Mouse (Mus musculus) T-helper 17 cell (primary cell): Measurements from ENCODE around the gene Ndp.

Experiments used
- in situ Hi-C, 2 experiments: fragments of 300-600 bp; cut with MboI, MseI; formaldehyde crosslinking; loops; 1 replicate in 1 of 2; 2 replicates in 1 of 2; pipeline ENCODE4 v1.15.1; 2025; ENCODE audit warnings: high pct_unique_total_duplicates in 2 of 2

The Ndp gene

GRCm38 (mm10) chrX:16911241-16911873 lies at the start of gene Ndp:
TSS of gene Ndp (minus strand) at chrX:16911774.
- in situ Hi-C loops, result no loop called here

DNA sequence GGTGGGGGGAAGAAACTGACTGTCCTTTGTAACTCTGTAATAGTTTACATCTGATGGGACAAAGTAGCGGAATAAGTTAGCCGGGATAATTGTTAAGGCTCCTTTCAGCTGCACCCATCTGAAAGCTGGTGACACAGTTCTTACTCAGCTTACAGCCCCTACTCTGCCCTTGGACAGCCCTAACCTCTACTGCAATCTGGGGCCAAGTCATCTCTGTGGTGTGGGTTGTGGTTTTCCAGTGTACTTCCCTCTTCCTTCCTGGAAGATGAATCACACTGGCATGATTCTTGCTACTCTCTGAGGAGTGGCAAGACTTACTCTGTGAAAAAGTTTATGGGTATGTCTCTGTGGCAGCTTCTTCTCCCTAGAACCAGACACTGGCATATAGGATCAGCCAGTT lies 43.2 kb upstream of the Ndp start:
- in situ Hi-C loops, result no loop called here

DNA sequence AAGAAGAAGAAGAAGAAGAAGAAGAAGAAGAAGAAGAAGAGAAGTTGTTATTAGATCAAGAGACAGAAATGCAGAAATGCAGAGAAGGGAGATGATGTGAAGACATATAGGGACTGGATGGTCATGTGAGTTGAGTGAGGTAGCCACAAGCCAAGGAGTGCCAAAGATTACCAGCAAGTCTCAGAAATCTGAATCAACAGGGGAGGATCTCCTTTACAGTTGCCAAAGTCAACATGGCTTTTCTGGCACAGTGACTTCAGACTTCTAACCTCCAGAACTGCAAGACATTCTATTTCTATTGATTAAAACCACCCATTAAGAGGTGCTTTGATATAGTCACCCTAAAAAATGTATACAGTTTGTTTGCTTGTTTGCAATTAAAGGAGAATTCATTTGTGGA lies 6.4 kb upstream of the Ndp start:
- in situ Hi-C loops, result no loop called here

GRCm38 (mm10) chrX:16913118-16913517 lies 1.5 kb upstream of the Ndp start:
- in situ Hi-C loops, result no loop called here

- in situ Hi-C loops, result no loop called here
Measured at GRCm38 (mm10) chrX:16911911-16912310, 337 bp upstream of the Ndp start.

DNA sequence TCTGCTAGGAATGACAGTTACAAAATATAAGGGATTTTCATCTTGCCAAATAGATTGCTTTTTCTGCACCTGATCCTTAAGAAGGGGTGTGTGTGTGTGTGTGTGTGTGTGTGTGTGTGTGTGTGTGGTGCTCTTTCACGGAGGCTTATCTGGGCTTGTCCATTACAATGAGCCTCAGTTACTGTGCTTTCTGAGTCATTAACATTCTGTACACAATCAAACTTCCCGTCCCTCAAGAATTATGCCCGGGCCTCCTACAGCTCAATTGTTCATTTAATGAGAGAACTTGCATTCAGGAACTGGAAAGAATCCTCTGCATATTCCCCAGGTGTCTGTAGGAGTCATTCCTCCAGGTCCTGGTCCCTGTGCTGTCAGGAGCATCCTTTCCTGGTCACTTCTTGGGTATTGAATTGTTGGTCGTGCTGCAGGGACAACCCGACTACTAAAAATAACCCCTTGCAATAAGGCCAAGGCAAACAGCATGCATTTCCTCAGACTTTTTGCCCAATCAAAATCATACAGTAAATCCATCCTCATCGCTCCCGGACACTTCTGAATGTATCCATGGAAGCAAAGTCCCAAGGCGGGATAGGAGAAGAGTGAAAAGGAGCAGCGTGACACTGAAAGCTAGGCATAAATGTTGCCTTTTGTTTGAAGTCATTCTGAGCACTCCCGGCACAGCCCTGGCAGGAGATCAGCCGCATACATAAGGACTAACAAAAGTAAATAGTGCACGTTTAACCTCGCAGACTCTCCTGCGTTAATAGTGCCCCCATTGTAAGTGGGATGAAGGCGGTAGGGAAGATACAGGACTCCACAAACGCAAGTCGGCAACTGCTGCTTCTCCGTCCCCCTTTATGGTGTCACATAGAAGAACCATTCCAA lies 1.1 kb downstream of the Ndp start:
- in situ Hi-C loops, result no loop called here

- in situ Hi-C loops, result no loop called here
Measured at GRCm38 (mm10) chrX:16908652-16909051, 2.9 kb downstream of the Ndp start.

DNA sequence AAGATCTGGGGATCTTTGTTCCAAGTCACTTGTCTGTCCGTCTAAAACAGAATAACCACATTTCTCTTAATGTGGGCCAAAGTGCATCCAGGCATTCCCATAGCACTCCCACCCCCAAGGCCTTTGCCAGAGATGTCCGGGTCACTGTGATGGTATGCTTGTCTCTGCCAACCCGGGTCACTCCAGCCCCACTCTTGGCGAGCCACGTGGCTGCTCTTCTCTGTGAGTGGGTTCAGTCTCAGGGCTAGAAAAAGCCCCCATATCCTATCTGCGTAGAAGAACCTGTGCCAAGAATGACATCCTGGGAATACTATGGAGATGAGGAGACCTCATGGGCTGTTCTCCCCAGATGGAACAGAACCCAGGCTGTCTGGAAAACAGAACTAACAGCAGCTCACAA lies 4.0 kb downstream of the Ndp start:
- in situ Hi-C loops, result no loop called here

DNA sequence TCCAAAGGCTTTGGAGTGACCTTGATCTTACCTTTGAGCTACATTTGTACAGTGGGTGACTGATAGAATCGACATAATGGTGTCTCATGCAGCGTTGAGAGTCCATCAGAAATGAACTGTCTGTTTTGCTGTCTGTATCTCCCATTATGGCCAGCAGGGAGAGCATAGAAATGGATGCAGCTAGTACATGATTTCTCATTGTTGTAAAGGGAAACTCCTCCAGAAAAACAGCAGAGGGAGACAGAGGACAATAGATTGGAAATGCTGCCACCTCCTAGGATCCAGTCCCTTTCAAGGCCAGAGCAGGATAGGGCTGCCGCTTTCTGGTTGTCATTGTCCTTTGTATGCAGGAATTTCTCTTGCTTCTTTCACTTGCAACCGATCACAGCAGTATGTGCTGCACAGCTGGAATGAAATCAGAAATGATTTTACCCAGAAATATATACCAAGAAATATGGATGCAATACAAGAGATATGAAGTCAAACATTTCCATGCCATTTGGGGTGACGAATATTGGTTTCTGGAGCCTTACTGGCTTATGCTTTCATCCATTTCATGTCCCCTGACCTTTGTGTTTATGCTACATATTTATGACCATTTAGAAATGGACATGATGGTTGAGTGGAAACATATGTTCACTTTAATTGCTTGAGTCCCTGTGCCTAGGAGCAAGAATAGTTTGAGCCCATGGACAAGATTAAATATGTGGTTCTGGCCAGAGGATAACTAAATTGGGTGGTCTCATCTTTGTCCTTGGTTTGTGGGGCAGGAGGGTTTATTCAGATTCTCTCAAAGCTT lies 17.0 kb downstream of the Ndp start:
- in situ Hi-C loops, result no loop called here

GRCm38 (mm10) chrX:16867640-16868314 lies 43.8 kb downstream of the Ndp start:
- in situ Hi-C loops, result no loop called here

DNA sequence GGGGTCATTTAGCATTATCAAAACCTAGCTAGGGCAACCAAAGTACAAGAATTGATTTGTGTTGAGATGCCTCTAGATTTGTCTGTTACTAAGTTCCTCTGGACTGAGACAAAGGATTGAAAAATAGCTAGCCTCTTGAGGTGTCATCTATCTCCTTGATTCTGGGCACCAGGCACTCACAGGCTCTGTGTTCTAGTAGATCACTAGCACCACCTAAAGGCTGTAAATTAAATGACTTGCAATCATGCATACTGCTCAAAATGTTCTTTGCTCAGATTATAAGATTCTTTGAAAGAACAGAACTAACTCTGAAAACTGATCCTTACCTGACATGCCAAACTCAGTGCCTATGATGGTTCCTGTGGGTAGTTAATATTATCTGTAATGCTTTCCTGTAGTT lies 51.3 kb downstream of the Ndp start:
- in situ Hi-C loops, result no loop called here

- in situ Hi-C loops, result no loop called here
Measured at GRCm38 (mm10) chrX:16846034-16846433, 65.5 kb downstream of the Ndp start.

DNA sequence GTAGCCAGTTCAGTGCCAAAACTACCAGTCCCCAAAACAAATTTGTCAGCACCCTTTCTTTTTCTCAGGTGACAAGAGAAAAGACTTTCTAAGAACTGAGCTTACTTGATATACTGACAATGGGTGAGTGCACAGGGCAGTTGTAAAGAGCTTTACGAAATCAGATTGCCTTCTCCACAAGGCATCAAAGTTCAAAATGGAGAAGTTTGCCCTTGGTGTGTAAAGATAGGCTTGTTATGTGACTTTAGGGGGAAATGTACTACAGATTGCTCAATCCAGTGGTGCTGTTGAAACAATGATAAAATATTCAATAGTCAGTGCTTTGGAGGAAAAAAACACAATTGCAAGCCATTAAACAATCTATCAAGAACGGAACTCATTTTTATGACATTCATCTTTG lies 70.1 kb downstream of the Ndp start:
- in situ Hi-C loops, result no loop called here

GRCm38 (mm10) chrX:16837293-16837692 lies 74.3 kb downstream of the Ndp start:
- in situ Hi-C loops, result no loop called here

DNA sequence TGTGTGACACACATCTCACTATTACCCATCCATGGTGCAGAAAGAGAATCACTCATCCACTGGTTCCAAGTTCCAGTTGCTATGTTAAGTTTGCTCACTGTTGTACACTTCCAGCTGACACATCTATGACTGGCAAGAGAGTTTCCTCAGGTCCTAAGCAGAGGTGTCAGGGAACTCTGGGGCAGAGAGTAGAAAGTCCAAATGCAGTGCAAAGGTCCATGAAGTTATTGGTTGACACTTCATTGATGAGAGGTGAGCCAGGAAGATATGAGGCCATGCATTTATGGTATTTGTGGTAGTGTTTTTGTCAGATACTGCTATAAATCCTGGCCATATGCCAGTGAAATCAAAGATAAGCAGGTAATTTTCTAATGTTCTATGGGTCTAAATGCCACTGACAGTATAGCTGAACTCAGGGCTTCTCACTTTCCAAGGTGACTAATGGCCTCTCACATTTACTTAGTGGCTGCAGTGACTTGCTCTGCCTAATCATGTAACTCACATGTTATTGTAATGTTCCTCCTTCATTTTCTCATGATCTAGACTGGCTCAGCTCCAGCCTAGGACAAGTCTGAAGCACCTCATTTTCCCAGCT lies 75.0 kb downstream of the Ndp start:
- in situ Hi-C loops, result no loop called here
